ENCODE assay signal across 9 mouse cellular contexts in genomic region chr10:122717754-122718415, GRCm38 (mm10). TPM values are rescaled to one million over a fixed set of nuclear protein-coding genes. Genes with fewer than 3 reads are reported as not detected.
A peak's percentile ranks its signal among the peaks of the same experiment; 100 is the strongest.
DNase-seq lines count a peak whose midpoint lies in the region; ATAC-seq and TF ChIP-seq lines count a peak whose summit lies in the region.
"Had no signal": no experiment of that assay in that cellular context is flagged by ENCODE, and none has a peak within 500 bp of the region (broad histone marks: within the 10 kb centered on the region; RNA-seq: fewer than 3 reads in every experiment).

No protein-coding gene starts in this region.

- H3K36me3 ChIP-seq in embryonic facial prominence, embryonic 11.5 days (replicated peaks; ENCODE audit: control insufficient read depth, insufficient read depth, low read depth, low read length): no peaks in the 10 kb centered on the region
- H3K36me3 ChIP-seq in embryonic facial prominence, embryonic 10.5 days (replicated peaks): no peaks in the 10 kb centered on the region
- no peaks in the 10 kb centered on the region for H3K36me3 ChIP-seq in forebrain, postnatal 0 days (ENCODE audit: insufficient read depth)
- no peaks in the 10 kb centered on the region for H3K36me3 ChIP-seq in midbrain, embryonic 13.5 days

- no peaks in the 10 kb centered on the region; the same call in 1 of the 2 replicates for H3K4me1 ChIP-seq in embryonic facial prominence, embryonic 11.5 days (ENCODE audit: control insufficient read depth, insufficient read depth, low read length)
- peaks cover 19% of the 10 kb centered on the region for H3K4me1 ChIP-seq in embryonic facial prominence, embryonic 10.5 days
- H3K4me1 ChIP-seq in forebrain, postnatal 0 days (ENCODE audit: insufficient read depth): peaks cover 34% of the 10 kb centered on the region
- H3K4me1 ChIP-seq in midbrain, embryonic 13.5 days (replicated peaks): peaks cover 30% of the 10 kb centered on the region

- H3K9me3 ChIP-seq in embryonic facial prominence, embryonic 11.5 days (replicated peaks; ENCODE audit: control insufficient read depth, low read length): no peaks in the 10 kb centered on the region
- no peaks in the 10 kb centered on the region for H3K9me3 ChIP-seq in embryonic facial prominence, embryonic 10.5 days
- H3K9me3 ChIP-seq in forebrain, postnatal 0 days (ENCODE audit: low read length): no peaks in the 10 kb centered on the region
- no peaks in the 10 kb centered on the region for H3K9me3 ChIP-seq in midbrain, embryonic 13.5 days

- 0 out of 2 replicates have a peak, but pooled peaks have one; percentile 15 for ATAC-seq in embryonic facial prominence, embryonic 11.5 days (replicated peaks; ENCODE audit: insufficient number of reproducible peaks, low FRiP score, low TSS enrichment, low read depth)
- ATAC-seq in activated CD4-positive, CD25-positive, alpha-beta regulatory T cell, adult 4 months: peak; percentile 83
- ATAC-seq in forebrain, postnatal 0 days: peak; percentile 71
- 0 out of 2 replicates have a peak, but pooled peaks have one; percentile 22 for ATAC-seq in midbrain, embryonic 13.5 days
- ATAC-seq in erythroid progenitor cell, adult 5-6 weeks (replicated peaks; ENCODE audit: low FRiP score, poor library complexity, severe bottlenecking): no peak
- ATAC-seq: intestine, postnatal 0 days had no signal

- H3K9ac ChIP-seq in embryonic facial prominence, embryonic 11.5 days (replicated peaks; ENCODE audit: low read length): no peak overlapping the region
- no peak overlapping the region for H3K9ac ChIP-seq in forebrain, postnatal 0 days
- no peak overlapping the region for H3K9ac ChIP-seq in midbrain, embryonic 13.5 days (replicated peaks)

- peak; percentile 31 for DNase-seq in embryonic facial prominence, embryonic 11.5 days (ENCODE audit: low spot score)
- DNase-seq in embryonic facial prominence, embryonic 10.5 days (ENCODE audit: low spot score): no peak
- peak; percentile 68 for DNase-seq in forebrain, postnatal 0 days
- no peak for DNase-seq in c-Kit-positive CD71-positive TER-119-positive erythroid progenitor cells, embryonic 14.5 days (ENCODE audit: low spot score)
- DNase-seq in urinary bladder, postnatal 36 days (ENCODE audit: low spot score in 2 of 2): no peak

- H3K4me3 ChIP-seq in embryonic facial prominence, embryonic 11.5 days (ENCODE audit: low read depth, low read length): no peak overlapping the region
- H3K4me3 ChIP-seq in embryonic facial prominence, embryonic 10.5 days: no peak overlapping the region
- no peak overlapping the region for H3K4me3 ChIP-seq in forebrain, postnatal 0 days (ENCODE audit: low read depth, low read length)
- H3K4me3 ChIP-seq in midbrain, embryonic 13.5 days (replicated peaks): no peak overlapping the region

- no peak overlapping the region for H3K4me2 ChIP-seq in embryonic facial prominence, embryonic 11.5 days (ENCODE audit: low read depth, low read length)
- peak overlapping the region; percentile 9; the same call in 1 of the 2 replicates for H3K4me2 ChIP-seq in forebrain, postnatal 0 days (ENCODE audit: low read depth)
- H3K4me2 ChIP-seq in midbrain, embryonic 13.5 days (replicated peaks): no peak overlapping the region

- 80% methylated on average over 14 of the region's 14 CpGs for WGBS in embryonic facial prominence, embryonic 11.5 days
- WGBS in embryonic facial prominence, embryonic 10.5 days: 74% methylated on average over 14 of the region's 14 CpGs
- WGBS in forebrain, postnatal 0 days: 32% methylated on average over 14 of the region's 14 CpGs
- 51% methylated on average over 14 of the region's 14 CpGs for WGBS in midbrain, embryonic 13.5 days

- H3K27ac ChIP-seq in embryonic facial prominence, embryonic 11.5 days (replicated peaks; ENCODE audit: low read depth, low read length): no peak overlapping the region
- no peak overlapping the region for H3K27ac ChIP-seq in embryonic facial prominence, embryonic 10.5 days (replicated peaks)
- peak overlapping the region; percentile 66 for H3K27ac ChIP-seq in forebrain, postnatal 0 days (ENCODE audit: low read depth, low read length)
- no peak overlapping the region for H3K27ac ChIP-seq in midbrain, embryonic 13.5 days

- TF ChIP-seq CTCF in forebrain, postnatal 0 days (IDR thresholded peaks at IDR 0.05; ENCODE audit: low read depth): no peak

- H3K27me3 ChIP-seq in embryonic facial prominence, embryonic 11.5 days (ENCODE audit: control insufficient read depth, insufficient read depth, low read length): no peaks in the 10 kb centered on the region
- no peaks in the 10 kb centered on the region for H3K27me3 ChIP-seq in embryonic facial prominence, embryonic 10.5 days (replicated peaks; ENCODE audit: low read depth, poor library complexity, severe bottlenecking)
- H3K27me3 ChIP-seq in forebrain, postnatal 0 days (ENCODE audit: insufficient read depth, low read length): no peaks in the 10 kb centered on the region
- H3K27me3 ChIP-seq in midbrain, embryonic 13.5 days: no peaks in the 10 kb centered on the region

RNA-seq across cellular contexts. Expression of gene Ppm1h, which starts 39.3 kb away (rescaled TPM):
- polyA plus RNA-seq in embryonic facial prominence, embryonic 11.5 days (2014; fragmentation: Nextera tagmentation; extraction: Ambion mirVana): 4.5 and 5.4 TPM in 2 replicates
- polyA plus RNA-seq in embryonic facial prominence, embryonic 10.5 days (2016; fragmentation: Nextera tagmentation; extraction: Ambion mirVana): 3.4 and 3.9 TPM in 2 replicates
- 10 to 100 TPM; 37.4 to 45.1 TPM for polyA plus RNA-seq in activated CD4-positive, CD25-positive, alpha-beta regulatory T cell, adult 4 months (2017; shearing (Covaris generic))
- 28.9 and 31.7 TPM in 2 replicates for total RNA-seq in forebrain, postnatal 0 days (2014; rRNA removed)
- 21.0 and 31.1 TPM in 2 replicates for polyA plus RNA-seq in forebrain, postnatal 0 days (2015; fragmentation: Nextera tagmentation; extraction: Ambion mirVana)
- polyA plus RNA-seq in midbrain, embryonic 13.5 days (2015; fragmentation: Nextera tagmentation; extraction: Ambion mirVana): 12.6 and 14.8 TPM in 2 replicates
- total RNA-seq in erythroid progenitor cell, adult 5-6 weeks (2015; ENCODE audit: low replicate concordance): 2.9 and 3.2 TPM in 2 replicates
- total RNA-seq in erythroid progenitor cell, adult 5-6 weeks (2017; ENCODE audit: low replicate concordance): 2.6 and 14.8 TPM in 2 replicates

Comparison
In these comparisons a context has a peak if more than half of its experiments do, and no peak if none do; other contexts are left out.
1. DNase-seq: peak in embryonic facial prominence, embryonic 11.5 days (single experiment) and forebrain, postnatal 0 days (single experiment); none in embryonic facial prominence, embryonic 10.5 days (single experiment), c-Kit-positive CD71-positive TER-119-positive erythroid progenitor cells, embryonic 14.5 days (single experiment) and urinary bladder, postnatal 36 days (0 of 2).